Mouse (Mus musculus) layer of hippocampus, adult 8-10 months (tissue): ENCODE data around the gene Naxd. TPM values are rescaled to one million over a fixed set of nuclear protein-coding genes. Genes with fewer than 3 reads are reported as not detected.
A peak's percentile ranks its signal among the peaks of the same experiment; 100 is the strongest.
"Not testable (repeated sequence)": the region's sequence is repeated elsewhere in the genome, so short reads cannot be mapped to it uniquely, and the experiment has no call there.

Experiments
- DNase-seq, 2 experiments: peaks; one replicate each; pipeline ENCODE4 v3.0.0; 2022; ENCODE audit warnings: low spot score in 2 of 2
- total RNA-seq, 4 experiments: library from RNA; stranded (reverse); gene quantifications; 2 replicates each; pipeline ENCODE4 v1.2.4; 2022

Gene Naxd
- total RNA-seq, result 10 to 100 TPM; 57.5 to 64.5 (median 63.5) TPM

DNA sequence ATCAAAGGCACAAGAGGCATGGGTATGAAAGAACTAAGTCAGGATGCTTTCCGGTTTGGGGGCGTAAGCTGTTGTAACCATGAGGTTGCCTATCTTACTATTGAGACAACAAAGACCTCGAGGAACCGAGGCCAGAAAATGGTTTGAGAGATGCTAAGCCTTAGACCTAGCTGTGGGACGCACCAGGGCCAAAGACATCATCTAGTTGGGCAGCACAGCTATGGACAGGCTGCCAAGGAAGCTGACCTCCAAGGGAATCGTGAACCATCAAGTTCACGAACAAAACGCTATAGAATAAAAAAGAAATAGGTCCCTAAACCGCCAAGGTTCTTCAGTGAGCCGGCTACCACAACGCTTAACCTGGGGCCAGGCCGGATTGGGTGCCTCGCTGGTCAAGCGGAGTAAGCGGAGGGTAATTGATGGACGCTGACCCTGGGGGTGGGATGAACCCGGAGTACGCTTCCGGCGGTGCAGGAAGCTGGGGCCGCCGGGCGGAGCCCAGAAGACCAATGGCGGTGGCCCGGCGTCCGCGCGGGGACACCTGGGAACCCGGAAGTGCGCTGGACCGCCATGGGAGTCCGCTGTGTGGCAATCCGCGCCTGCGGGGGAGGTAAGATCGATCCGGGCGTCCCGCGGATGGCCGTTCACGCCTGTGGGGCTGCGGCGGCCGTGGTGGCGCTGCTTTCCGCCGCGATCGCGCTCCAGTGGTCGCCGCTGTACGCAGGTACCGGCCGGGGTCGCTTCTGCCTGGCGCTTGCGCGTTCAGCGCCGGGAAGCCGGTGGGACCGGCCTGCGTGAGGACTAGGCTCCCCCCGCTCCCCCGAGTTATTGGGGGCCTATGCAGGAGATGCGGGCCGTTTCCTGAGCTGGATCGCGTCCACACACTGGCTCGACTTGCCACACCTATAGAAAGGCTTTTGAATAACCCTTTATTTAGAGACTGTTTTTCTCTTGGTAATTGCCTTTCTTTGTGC lies at the start of gene Naxd:
Gene Naxd (plus strand): TSS at position 490 of the 974 bp plus-strand sequence.
- peak; percentile 80 to 90 for DNase-seq

DNA sequence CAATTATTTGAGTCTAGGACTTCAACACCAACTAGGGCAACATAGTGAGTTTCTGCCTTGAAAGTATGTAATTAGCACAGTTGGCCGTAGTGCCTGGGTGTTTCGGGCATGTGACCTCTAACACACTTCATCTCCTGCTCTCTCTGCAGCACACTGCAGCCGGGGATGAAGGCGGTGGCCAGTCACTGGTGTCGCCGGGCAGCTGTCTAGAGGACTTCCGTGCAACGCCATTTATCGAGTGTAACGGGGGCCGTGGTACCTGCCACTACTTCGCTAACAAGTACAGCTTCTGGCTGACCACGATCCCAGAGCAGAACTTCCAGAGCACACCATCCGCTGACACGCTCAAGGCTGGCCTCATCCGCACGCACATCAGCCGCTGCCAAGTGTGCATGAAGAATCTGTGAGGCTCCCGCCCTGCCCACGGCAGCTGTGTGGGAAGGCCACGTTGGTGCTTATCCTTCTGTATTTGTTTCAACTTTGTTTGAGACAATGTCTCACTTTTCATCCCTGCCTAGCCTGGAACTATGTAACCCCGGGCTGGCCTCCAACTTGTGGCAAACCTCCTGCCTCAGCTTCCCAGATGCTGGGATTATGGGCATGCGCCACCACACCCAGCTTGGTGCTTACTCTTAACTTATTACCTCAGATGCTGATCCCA lies 49.3 kb upstream of the Naxd start:
- no peak for DNase-seq

DNA sequence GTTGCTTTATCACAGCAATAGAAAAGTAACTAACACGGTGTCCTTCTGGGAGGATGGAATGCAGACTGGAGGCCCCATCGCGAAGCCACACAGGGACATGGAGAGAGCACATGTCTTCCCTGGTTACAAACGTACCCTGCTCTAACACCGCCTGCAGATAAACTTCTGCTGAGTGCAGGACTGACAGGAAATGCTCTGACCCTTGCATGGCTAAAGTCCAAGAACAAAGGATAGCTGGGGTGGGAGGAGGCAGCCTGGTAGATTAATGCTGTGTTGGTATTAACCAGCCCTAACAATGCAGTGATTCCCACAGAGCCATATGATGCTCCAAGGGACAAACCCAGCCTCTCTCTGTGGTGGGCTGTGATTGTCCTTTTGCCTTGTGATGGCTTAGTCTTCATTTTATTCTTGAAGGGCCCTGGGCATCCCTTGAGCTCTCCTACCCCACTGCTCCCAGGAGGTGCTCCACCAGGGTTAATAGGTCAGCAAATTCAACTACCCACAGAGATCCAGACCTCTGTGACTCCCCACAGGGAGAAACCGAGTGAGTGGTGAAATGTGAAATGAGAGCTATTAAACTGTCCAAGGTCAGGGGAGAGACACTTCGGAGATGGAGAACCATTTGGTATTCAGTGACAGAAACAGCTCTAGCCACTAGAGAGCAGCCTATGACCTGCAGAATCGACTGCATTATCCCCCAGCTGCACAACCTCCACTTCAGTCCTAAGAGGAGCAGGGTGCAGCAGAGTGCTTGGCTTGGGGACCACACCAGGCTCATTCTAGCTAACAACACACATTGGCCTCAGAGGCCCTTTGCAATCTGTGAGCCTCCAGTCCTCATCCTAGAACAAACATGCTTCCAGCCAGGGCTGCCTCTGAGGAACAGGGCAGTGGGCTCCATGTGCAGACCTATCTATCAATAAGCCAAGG lies 46.9 kb upstream of the Naxd start:
- peak in 1 of 2 experiments; percentile 25 for DNase-seq

DNA sequence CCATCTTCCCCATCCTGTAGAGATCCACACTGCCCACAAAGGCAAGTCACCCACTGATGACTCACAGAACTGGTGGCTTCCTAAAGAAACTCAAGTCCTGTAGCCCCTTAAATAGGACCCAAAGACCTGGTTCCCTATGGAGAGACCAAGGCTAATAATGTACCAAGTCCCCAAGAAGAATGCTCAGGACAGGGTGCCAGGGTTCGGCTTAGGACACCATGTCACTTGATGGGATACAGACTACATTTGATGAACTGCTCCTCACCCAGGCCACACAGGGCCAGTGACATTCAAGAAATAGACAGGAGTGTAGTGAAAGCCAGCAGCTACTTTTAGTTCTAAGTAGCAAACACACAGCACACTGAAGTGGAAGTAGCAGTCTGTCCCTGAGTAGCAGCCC lies 45.2 kb upstream of the Naxd start:
- DNase-seq, result no peak

DNA sequence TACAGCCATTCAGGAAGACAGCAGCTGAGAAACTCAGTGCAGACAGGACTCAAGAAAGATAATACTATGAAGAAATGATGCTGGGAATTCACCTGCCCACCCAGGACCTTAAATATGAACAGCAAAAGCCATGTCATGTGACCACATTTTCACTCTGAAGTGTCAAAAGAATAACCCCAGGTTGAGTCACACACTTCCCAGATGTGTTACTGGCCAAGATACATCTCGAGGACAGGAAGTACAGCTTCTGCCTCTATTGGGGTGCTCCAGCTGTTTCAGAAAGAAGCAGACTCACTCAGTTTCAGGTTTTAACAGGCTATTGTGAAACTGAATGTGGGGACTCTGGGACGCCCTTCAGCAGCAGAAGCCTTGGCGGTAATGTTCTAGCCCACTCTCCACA lies 44.7 kb upstream of the Naxd start:
- DNase-seq, result no peak

DNA sequence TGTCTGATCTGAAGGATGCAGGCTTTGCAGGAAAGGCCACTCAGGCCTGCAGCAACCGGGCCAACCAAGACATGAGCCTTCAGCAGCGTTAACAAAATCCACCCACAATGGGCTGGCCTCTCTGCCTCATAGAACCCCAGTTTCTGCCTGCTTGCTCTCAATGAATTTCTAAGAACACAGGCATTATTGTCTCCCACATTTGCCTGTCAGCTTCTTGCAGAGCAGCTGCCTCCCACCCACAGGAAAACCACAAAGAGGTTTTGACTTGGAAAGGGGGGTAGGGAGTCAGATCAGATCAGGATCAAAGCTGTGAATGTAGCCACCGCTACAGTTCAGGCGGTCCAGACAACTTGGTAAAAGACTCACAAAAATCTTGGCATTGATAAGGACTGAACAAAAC lies 44.3 kb upstream of the Naxd start:
- no peak for DNase-seq

DNA sequence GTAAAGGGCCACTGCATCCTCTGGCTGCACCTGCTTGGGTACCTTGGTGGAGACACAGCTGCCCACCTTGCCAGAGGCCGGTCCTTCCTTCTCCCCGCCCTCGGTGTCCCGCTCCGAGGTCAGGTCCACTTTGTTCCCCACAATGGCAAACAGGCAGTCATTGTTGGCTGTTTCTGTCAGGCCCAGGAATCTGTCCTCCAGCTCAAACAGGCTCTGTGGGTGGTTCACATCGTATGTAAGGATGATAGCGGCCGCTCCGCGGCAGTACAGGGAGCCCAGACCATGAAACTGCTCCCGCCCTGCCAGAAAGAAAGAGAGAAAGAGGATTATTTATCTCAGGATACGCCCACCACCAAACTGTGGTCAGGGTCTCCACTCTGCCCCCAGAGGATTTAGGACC lies 43.1 kb upstream of the Naxd start:
- DNase-seq, result no peak

DNA sequence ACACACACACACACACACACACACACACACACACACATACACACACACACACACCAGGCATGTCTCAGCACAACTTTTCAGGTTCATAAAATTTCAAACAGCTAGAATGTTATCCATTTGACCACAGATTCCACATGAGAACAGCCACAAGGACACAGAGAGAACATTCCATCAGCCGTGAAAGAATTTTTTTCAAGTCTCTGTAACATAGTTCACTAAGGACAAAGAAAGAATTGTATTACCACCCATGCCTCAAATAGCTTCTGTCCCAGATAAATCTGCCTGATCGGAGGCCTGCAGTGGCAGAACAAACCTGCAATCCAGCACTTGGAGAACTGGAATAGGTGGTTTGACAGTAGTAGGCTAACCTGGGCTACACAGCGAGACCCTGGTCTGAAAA lies 40.0 kb upstream of the Naxd start:
- no peak for DNase-seq

DNA sequence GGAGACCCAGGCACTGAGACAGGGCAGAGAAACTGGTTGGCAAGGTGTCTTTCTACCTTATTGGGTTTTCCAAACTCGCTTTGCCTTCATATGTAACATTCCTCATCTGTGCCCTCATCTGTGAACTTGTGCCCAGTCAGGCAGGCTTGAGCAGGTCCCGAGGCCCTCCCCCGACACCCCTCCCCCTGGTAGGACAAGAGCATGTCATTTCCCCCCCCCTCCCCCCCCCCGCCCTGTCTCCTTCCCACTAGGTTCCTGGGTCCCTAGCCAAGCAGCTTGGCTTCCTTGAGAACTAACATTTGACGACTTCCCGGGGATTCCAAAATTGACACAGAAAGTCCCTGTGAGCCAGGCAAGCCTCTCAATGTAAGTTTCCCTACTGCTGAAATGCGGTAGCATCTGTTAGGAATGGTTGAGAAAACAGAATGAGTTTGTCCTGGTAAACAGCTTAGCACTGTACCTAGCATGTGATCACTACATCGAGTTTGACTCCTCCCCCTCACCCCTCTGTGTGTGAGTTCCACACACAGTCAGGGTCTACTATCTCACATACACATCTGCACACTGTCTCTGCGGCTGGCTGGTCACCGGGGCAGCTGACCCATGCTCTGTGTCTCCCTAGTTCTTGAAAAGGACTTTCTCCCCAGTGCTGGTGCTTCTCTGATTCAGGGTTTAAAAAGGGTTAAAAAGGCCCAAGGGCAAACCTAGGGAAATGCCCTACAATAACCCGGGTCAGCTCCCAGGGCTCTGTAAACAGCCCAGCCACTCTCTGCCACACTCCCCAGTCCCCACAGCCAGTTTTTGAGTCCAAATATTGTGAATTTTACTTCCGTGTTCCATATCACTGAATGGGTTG lies 39.1 kb upstream of the Naxd start:
- no peak for DNase-seq

DNA sequence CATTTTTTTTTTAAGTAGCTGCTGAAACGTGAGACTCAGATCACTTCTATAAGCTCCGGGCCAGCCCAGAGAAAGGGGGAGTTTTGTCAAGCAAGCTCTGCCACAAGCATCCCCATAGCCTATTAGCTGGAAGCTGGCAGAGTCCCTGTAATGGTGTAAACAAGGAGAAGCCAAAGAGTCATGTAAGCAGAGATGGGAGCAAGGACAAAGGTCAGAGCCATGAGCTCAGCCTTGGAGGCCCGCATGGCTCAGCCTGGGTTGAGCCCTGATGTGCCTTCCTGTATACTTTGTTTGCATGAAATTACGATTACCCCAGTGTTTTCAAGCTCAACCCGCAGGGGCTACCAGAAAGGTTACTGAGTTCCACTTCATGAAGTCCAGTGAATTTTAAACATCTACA lies 38.3 kb upstream of the Naxd start:
- no peak for DNase-seq

DNA sequence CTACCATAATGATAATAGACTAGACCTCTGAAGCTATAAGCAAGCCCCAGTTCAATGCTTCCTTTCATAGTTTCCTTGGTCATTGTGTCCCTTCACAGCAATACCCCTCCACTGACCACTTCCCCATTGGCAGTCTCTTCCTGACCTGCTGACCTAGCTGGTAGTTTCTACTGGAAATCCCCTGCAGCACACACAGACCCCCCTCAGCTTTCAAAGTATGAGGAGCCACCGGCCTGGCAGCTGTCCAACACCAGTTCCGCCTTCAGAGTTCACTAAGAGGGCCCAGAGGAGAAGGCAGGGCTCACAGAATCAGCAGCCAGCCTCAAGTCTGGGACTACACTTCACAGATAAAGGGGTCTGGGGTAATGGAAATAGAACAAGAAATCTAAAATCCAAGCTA lies 36.4 kb upstream of the Naxd start:
- no peak for DNase-seq

DNA sequence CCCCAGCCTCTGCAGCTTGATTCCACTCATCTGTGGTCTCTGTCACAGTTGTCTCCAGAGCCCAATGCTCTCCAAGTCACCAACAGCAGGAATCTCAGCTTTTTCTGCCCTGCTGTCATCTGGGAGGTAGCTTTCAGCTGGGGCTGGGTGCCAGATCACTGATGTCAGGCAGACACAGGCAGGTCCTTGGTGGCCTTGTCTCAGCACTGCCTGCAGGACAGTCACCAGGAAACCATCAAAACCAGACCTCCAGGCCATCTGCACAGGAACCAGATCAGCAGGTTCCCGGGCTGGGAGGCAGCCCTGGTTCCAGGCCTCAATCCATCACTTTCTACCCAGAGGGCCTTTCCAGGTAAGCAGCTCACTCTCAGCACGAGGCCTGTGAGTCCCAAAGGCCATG lies 35.5 kb upstream of the Naxd start:
- DNase-seq, result no peak

DNA sequence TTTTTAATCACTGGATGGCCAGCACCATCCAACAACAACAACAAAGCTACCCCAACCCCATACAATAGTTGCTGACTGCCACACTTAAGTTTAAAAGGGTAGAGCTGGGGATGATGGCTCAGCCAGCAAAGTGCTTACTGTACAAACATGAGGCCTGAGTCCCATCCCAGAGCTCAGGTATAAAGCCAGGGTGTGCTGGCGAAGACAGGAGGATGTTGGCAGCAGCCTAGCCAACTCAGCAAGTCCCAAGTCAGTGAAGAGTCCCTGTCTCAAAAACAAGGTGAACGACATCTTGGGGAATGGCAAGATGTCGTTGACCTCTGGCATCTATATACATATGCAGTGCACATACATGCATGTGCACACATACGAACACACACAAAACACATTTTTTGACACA lies 34.7 kb upstream of the Naxd start:
- DNase-seq, result no peak

DNA sequence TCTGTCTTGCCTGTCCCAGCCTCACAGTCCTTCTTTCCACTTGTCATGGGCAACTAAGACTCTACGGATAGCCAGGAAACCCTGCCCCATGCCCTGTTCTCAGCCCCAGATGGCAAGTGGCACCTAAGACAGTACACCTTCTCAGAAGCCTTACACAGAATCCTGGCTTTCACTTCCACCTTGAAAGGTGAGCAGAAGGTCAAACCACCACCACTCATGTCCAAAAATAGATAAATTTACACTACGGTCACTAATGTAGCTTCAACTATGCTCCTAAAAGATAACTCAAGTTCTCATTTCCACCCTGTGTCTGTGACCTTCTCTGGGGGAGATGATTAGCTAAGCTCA lies 33.8 kb upstream of the Naxd start:
- DNase-seq, result no peak

DNA sequence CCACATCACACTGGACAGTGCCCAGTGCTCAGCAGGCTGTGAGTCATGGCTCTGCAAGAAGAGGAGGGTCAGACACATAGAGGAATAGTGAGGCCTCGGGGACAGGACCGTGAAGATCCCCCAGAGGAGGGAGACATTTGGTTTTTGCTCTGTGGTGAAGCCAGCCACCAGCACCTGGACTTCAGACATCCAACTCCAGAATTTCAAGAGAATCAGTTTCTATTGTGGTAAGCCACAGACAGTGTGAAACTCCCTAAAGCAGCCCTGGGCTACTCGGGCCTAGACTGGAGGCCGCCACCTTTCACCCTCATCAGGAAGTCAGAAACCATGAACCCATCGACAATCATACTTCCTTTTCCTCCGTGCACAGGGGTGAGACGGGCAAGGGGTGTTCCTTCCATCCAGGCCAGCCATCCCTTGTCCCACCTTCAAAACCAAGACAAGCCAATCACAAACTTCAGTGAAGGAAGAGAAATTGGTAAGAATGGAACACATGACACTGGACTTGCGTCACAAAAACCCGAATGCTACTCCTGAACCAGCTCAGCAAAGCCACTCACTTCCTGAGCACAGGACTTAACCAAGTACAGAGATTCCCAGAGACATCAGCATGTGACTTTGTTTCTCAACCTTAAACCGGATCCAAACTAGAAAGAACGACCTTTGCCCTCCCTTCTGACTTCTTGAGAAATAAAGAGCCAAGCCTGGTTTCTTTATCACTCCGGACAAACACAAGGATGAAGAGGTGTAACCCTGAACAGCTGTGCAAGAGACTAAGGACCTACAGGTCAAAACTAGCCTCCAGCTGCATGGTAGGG lies 33.2 kb upstream of the Naxd start:
- no peak for DNase-seq

DNA sequence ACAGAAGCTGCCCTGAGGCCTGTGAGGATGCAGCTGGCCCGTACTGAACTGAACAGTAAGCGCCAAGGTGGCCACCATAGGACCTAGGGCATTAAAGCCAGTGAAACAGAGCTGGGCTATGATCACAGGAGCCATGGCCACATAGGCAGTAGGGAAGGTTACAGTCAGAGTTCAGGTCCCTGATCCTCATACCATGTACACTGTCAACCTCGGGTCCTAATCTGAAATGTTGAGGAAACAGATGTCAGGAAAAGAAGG lies 32.7 kb upstream of the Naxd start:
- DNase-seq, result no peak

DNA sequence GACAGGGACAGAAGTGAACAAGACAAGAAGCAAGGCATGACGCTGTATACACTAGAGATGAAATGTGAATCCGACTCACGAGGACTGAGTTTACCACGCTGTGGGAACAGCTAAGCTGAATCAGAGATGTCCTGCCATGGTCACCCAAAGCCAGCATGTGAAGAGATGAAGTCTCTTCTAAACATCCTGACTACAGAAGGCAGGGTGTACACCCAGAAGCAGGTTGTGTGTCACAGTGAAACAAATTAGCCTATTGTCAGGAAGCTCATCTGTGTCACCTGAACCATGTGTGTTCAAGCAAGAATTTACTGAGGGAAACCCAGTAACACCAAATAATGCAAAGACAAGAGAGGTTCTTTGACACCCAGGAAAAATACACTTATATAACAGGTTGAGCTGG lies 31.7 kb upstream of the Naxd start:
- DNase-seq, result no peak

DNA sequence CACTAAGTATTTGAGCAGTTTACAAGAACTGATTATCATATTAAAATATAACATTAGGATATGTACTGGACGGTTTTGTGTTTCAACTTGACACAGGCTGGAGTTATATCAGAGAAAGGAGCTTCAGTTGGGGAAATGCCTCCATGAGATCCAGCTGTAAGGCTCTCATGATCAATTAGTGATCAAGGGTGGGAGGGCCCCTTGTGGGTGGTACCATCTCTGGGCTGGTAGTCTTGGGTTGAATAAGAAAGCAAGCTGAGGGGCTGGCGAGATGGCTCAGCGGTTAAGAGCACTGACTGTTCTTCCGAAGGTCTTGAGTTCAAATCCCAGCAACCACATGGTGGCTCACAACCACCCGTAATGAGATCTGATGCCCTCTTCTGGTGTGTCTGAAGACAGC lies 30.8 kb upstream of the Naxd start:
- DNase-seq, result not testable (repeated sequence)

DNA sequence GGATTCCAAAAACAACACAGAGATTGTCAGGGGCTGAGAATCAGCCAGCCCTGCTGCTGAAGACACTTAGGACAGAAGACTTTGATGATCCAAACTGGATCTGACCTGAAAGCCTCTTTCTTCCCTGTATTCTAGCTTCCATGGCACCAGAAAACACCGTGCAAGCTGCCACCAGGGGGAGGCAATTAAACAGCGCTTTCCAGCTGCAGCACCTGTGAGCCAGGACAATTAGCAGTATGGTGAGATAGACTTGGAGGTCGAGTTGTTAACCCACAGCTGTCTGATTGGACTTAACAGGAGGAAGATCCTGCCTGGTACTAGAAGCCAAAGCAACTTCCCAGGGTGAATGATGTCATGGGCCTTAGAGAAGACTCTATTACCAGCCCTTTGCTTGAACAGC lies 28.2 kb upstream of the Naxd start:
- DNase-seq, result no peak

DNA sequence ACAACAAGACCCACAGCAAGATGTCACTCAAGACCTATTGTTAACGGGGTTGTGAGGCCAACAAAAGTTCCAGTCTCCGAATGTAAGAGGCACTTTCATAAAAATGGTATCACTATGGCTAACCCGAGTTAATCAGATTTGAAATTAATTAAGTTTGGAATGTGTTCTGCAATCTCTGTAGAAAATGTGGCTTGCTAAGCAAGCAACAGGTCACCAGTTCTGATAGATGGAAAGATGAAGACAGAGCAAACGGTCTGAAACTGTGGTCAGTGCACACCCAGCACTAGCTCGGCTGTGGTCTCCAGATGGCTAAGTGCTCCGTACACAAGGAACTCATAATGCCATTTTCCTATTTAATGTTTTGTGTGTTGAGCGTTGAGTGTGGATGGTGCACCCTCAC lies 26.6 kb upstream of the Naxd start:
- DNase-seq, result no peak
